In the genomic region with DNA sequence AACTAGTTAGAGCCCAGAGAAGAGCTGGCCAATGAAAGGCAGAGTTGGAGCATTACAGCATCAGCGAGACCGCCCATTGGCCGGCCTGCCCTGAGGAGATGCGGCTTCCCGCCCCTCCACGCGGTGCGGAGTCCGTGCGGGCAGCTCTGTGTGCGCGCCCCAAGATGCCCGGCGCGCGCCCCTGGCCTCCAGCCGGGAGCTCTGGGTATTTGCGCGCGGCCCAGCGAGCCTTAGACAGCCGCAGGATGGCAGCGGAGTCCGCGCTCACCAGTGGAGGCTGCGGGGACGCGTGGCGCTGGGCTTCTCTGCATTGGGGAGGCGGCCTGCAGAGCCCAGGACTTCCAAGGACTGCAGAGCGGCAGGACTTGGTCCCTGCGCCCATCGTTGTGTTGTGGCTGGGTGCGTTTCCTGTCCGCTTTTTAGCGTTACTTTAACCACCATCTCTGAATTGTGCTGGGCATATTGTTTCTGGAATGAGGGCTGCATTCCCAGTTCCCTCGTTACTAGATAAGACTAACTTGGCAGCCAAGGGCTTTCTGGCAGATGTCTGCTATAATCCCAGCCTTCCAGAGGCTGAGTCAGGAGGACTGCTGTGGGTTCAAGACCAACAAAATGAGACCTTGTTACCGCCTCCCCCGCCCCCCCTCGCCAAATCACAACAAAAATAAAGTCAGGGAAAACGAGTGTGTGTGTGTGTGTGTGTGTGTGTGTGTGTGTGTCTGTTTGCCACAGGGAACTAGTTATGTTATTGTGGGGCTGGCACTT, we compare ENCODE assay signal across 8 mouse cellular contexts.
DNase-seq lines count a peak whose midpoint lies in the region; ATAC-seq and TF ChIP-seq lines count a peak whose summit lies in the region.

No protein-coding gene starts in this region.

- peak overlapping the region; percentile 42 for H3K4me3 ChIP-seq in intestine, postnatal 0 days (ENCODE audit: low read depth, low read length)

- no peaks in the 10 kb centered on the region for H3K9me3 ChIP-seq in intestine, postnatal 0 days (ENCODE audit: control insufficient read depth)

- WGBS in intestine, postnatal 0 days = 3% methylated on average over 41 of the region's 41 CpGs

- no peaks in the 10 kb centered on the region for H3K36me3 ChIP-seq in intestine, postnatal 0 days (ENCODE audit: control insufficient read depth, insufficient read depth)

- peak; percentile 69 for TF ChIP-seq CTCF in intestine, postnatal 0 days (IDR thresholded peaks at IDR 0.05; ENCODE audit: low read depth)

- ATAC-seq in granulocyte monocyte progenitor cell, adult 5-6 weeks (replicated peaks; ENCODE audit: poor library complexity, severe bottlenecking) = peak; percentile 56
- peak; percentile 89 for ATAC-seq in intestine, postnatal 0 days
- no peak for ATAC-seq in megakaryocyte-erythroid progenitor cell, adult 5-6 weeks (replicated peaks; ENCODE audit: low FRiP score, low TSS enrichment, poor library complexity, severe bottlenecking)

- 0 out of 2 replicates have a peak, but pooled peaks cover 2% of the 10 kb centered on the region for H3K4me1 ChIP-seq in intestine, postnatal 0 days (replicated peaks; ENCODE audit: control insufficient read depth, insufficient read depth, low read length)

- no peak overlapping the region for H3K27ac ChIP-seq in intestine, postnatal 0 days (ENCODE audit: low read depth, low read length)

- DNase-seq in adrenal gland, postnatal 4 days (ENCODE audit: low spot score in 2 of 2) = peak; percentile 23 to 24
- DNase-seq in embryo, embryonic 9.5 days (ENCODE audit: extremely low spot score) = peak; percentile 79
- peak; percentile 86 to 87 for DNase-seq in left cerebral cortex, postnatal 14 days (ENCODE audit: low spot score in 2 of 2)
- peak; percentile 82 for DNase-seq in mesoderm, embryonic 11.5 days (ENCODE audit: low read depth, low spot score)
- DNase-seq in right cerebral cortex, postnatal 4 days = peak; percentile 82

- no peaks in the 10 kb centered on the region for H3K27me3 ChIP-seq in intestine, postnatal 0 days (replicated peaks; ENCODE audit: control insufficient read depth, insufficient read depth, low read length)

- peak overlapping the region; percentile 78 for H3K4me2 ChIP-seq in intestine, postnatal 0 days (replicated peaks; ENCODE audit: low read depth)

- intact Hi-C loops in left cerebral cortex, postnatal 14 days (cut with DNase I) = loop anchor here (2.0 to 5.0 kb wide), 2 partner anchors 154 to 462 kb away; partner anchors contain the start of genes Fars2 and Lyrm4

- no peak overlapping the region for H3K9ac ChIP-seq in intestine, postnatal 0 days (ENCODE audit: low read depth, low read length)

Comparison
In these comparisons a context has a peak if more than half of its experiments do, and no peak if none do; other contexts are left out.
1. DNase-seq: peak in every context shown above with its lines; median percentile 86 in left cerebral cortex, postnatal 14 days; 82 in mesoderm, embryonic 11.5 days; 82 in right cerebral cortex, postnatal 4 days; 79 in embryo, embryonic 9.5 days; 24 in adrenal gland, postnatal 4 days.